Mouse (Mus musculus): ENCODE measurements around the gene Mrpl53.

DNA sequence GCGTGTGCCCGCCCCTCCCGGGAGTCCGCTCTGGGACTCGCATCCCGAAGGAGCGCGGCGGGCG is 38.8 kb upstream of the Mrpl53 start, which contains the start of gene Tlx2:
- no peak for TF ChIP-seq CTCF (IDR thresholded peaks at IDR 0.05; ENCODE audit: control insufficient read depth, insufficient read depth, insufficient replicate concordance, low read depth, low read length)
- TF ChIP-seq POLR2A (IDR thresholded peaks at IDR 0.05; ENCODE audit: control insufficient read depth, low read depth, low read length), result no peak
